Mouse (Mus musculus) spleen, adult 2 months (tissue): ENCODE results near the gene Anks3.

Experiments
- CTCF ChIP-seq: fragments of 200-500 bp; IDR thresholded peaks from 2 replicates; pipeline ENCODE4 v1.5.1; 2011; ENCODE audit warnings: mild to moderate bottlenecking, inconsistent platforms; ENCODE audit not compliant: insufficient read depth, insufficient read length, insufficient replicate concordance; ENCODE audit errors: extremely low read depth
- POLR2A ChIP-seq: fragments of 200-500 bp; IDR thresholded peaks from 2 replicates; pipeline ENCODE4 v1.6.1; 2011; ENCODE audit warnings: low read depth, low read length, inconsistent platforms

DNA sequence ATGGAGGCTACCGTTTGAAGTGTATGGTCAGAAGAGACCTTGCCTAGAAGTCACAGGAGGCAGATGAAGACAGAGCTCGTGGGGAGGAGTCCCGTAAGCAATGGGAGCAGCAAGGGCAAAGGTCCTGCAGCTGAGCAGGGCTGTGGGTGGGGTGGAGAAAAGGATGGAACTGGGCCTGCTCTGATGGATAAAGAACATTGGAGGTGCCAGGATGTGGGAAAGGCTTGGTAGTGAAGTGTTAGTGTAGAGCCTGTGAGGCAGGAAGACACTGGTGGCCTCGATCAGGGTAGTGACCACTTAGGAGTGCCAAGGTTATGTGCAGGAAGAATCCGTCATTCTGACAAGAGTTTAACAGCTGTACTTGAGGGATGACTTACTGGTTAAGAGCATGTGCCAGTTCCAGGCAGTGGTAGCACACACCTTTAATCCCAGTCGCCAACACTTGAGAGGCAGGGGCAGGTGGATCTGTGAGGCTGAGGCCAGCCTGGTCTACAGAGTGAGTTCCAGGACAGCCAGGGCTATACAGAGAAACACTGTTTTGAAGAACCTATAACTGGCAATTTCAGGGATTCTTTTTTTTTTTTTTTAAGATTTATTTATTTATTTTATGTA, 60.4 kb downstream of the Anks3 start:
- TF ChIP-seq POLR2A (no peak), CTCF (no peak)
